Mouse (Mus musculus): ENCODE results near the gene Hsd17b7. TPM values are rescaled to one million over a fixed set of nuclear protein-coding genes. Genes with fewer than 3 reads are reported as not detected.

Gene Hsd17b7
- total RNA-seq, 2 experiments from 2014 or later, result 0.45 TPM; not detected in 1

Other genes with a start within 250 kb of the Hsd17b7 start
- not detected in 2 replicates for gene Rgs4, start 221.6 kb downstream of the Hsd17b7 start, total RNA-seq (2015; ENCODE audit: low replicate concordance)
- gene Rgs4, start 221.6 kb downstream of the Hsd17b7 start, total RNA-seq (2017; ENCODE audit: low replicate concordance), result not detected in 2 replicates
- gene Ccdc190, start 40.6 kb downstream of the Hsd17b7 start, total RNA-seq (2015; ENCODE audit: low replicate concordance), result not detected in 2 replicates
- not detected in 2 replicates for gene Ccdc190, start 40.6 kb downstream of the Hsd17b7 start, total RNA-seq (2017; ENCODE audit: low replicate concordance)
- 0.36 and 0.42 TPM in 2 replicates for gene Ddr2, start 141.5 kb upstream of the Hsd17b7 start, total RNA-seq (2015; ENCODE audit: low replicate concordance)
- gene Ddr2, start 141.5 kb upstream of the Hsd17b7 start, total RNA-seq (2017; ENCODE audit: low replicate concordance), result 0.90 TPM in 1 of 2 replicates, not detected in the other
- 43.6 and 45.7 TPM in 2 replicates for gene Uap1, start 205.7 kb upstream of the Hsd17b7 start, total RNA-seq (2015; ENCODE audit: low replicate concordance)
- 48.4 and 79.2 TPM in 2 replicates for gene Uap1, start 205.7 kb upstream of the Hsd17b7 start, total RNA-seq (2017; ENCODE audit: low replicate concordance)
- 47.6 and 56.2 TPM in 2 replicates for gene Uhmk1, start 246.2 kb upstream of the Hsd17b7 start, total RNA-seq (2015; ENCODE audit: low replicate concordance)
- 40.4 and 45.2 TPM in 2 replicates for gene Uhmk1, start 246.2 kb upstream of the Hsd17b7 start, total RNA-seq (2017; ENCODE audit: low replicate concordance)